Comparison of ENCODE assay signal across 15 mouse cellular contexts in genomic region chr19:42589246-42589645, GRCm38 (mm10). TPM values are rescaled to one million over a fixed set of nuclear protein-coding genes. Genes with fewer than 3 reads are reported as not detected.
DNase-seq lines count a peak whose midpoint lies in the region; ATAC-seq and TF ChIP-seq lines count a peak whose summit lies in the region.
"Had no signal": no experiment of that assay in that cellular context is flagged by ENCODE, and none has a peak within 500 bp of the region (broad histone marks: within the 10 kb centered on the region; RNA-seq: fewer than 3 reads in every experiment).

No protein-coding gene starts in this region.

- no peak for ATAC-seq in hindbrain, embryonic 14.5 days (ENCODE audit: low FRiP score)
- ATAC-seq in hindbrain, embryonic 12.5 days (ENCODE audit: low FRiP score): no peak
- ATAC-seq in liver, postnatal 0 days: no peak
- no peak for ATAC-seq in liver, embryonic 11.5 days (replicated peaks; ENCODE audit: low FRiP score)
- ATAC-seq: forebrain, embryonic 16.5 days; intestine, embryonic 16.5 days; midbrain, embryonic 16.5 days had no signal

- peaks cover 8% of the 10 kb centered on the region; the same call in 1 of the 2 replicates for H3K36me3 ChIP-seq in hindbrain, embryonic 14.5 days (replicated peaks; ENCODE audit: control insufficient read depth, insufficient read depth)
- peaks cover 14% of the 10 kb centered on the region; the same call in 1 of the 2 replicates for H3K36me3 ChIP-seq in hindbrain, embryonic 12.5 days
- H3K36me3 ChIP-seq in liver, postnatal 0 days (replicated peaks; ENCODE audit: insufficient read depth, low read length): peaks cover 51% of the 10 kb centered on the region
- H3K36me3 ChIP-seq in liver, embryonic 11.5 days (ENCODE audit: control insufficient read depth, insufficient read depth, low read length): peaks cover 4% of the 10 kb centered on the region; the same call in 1 of the 2 replicates

- no peaks in the 10 kb centered on the region for H3K27me3 ChIP-seq in hindbrain, embryonic 14.5 days (ENCODE audit: control insufficient read depth, insufficient read depth, low read length)
- no peaks in the 10 kb centered on the region for H3K27me3 ChIP-seq in hindbrain, embryonic 12.5 days
- H3K27me3 ChIP-seq in liver, postnatal 0 days (ENCODE audit: insufficient read depth, low read length): no peaks in the 10 kb centered on the region
- no peaks in the 10 kb centered on the region for H3K27me3 ChIP-seq in liver, embryonic 11.5 days (replicated peaks; ENCODE audit: control insufficient read depth, insufficient read depth, low read length)
- H3K27me3 ChIP-seq: limb, embryonic 13.5 days; neural tube, embryonic 13.5 days had no signal

- TF ChIP-seq POLR2A in brain, embryonic 14.5 days (IDR thresholded peaks at IDR 0.05; ENCODE audit: borderline replicate concordance, extremely low read depth, insufficient read depth, insufficient read length, poor library complexity, severe bottlenecking): no peak

- no peak overlapping the region for H3K9ac ChIP-seq in hindbrain, embryonic 14.5 days
- H3K9ac ChIP-seq in hindbrain, embryonic 12.5 days: no peak overlapping the region
- no peak overlapping the region for H3K9ac ChIP-seq in liver, postnatal 0 days (replicated peaks)
- H3K9ac ChIP-seq in liver, embryonic 11.5 days (ENCODE audit: low read depth, low read length): no peak overlapping the region
- H3K9ac ChIP-seq: limb, embryonic 13.5 days; neural tube, embryonic 13.5 days had no signal

- TF ChIP-seq CTCF in liver, postnatal 0 days (IDR thresholded peaks at IDR 0.05; ENCODE audit: low read depth): peak; percentile 40
- TF ChIP-seq CTCF in brain, embryonic 14.5 days (IDR thresholded peaks at IDR 0.05; ENCODE audit: borderline replicate concordance, extremely low read depth, insufficient read depth, insufficient read length): peak; percentile 1; the same call in 1 of the 2 replicates

- peak; percentile 77 for DNase-seq in hindbrain, embryonic 14.5 days (ENCODE audit: low spot score)
- no peak for DNase-seq in liver, postnatal 0 days
- no peak for DNase-seq in liver, embryonic 11.5 days (ENCODE audit: low spot score)
- DNase-seq in MN1 (ENCODE audit: low spot score): peak; percentile 14
- peak; percentile 70 for DNase-seq in brain, embryonic 14.5 days (ENCODE audit: low read depth)
- DNase-seq in ovary, postnatal 14 days (ENCODE audit: low spot score): no peak
- DNase-seq: adrenal gland, postnatal 14 days; cerebellum, adult 11-12 months; right cerebral cortex, adult 18-20 months had no signal

- no peak overlapping the region for H3K4me2 ChIP-seq in hindbrain, embryonic 14.5 days (replicated peaks)
- H3K4me2 ChIP-seq in hindbrain, embryonic 12.5 days (replicated peaks): no peak overlapping the region
- no peak overlapping the region for H3K4me2 ChIP-seq in liver, postnatal 0 days (ENCODE audit: low read depth, low read length)
- H3K4me2 ChIP-seq in liver, embryonic 11.5 days: no peak overlapping the region
- H3K4me2 ChIP-seq: limb, embryonic 13.5 days; neural tube, embryonic 13.5 days had no signal

- no peak for TF ChIP-seq EP300 in liver, postnatal 0 days (IDR thresholded peaks at IDR 0.05; ENCODE audit: low read depth)

- no peaks in the 10 kb centered on the region for H3K4me1 ChIP-seq in hindbrain, embryonic 14.5 days (replicated peaks; ENCODE audit: control insufficient read depth, insufficient read depth, low read length)
- no peaks in the 10 kb centered on the region for H3K4me1 ChIP-seq in hindbrain, embryonic 12.5 days
- H3K4me1 ChIP-seq in liver, postnatal 0 days (ENCODE audit: insufficient read depth): no peaks in the 10 kb centered on the region
- H3K4me1 ChIP-seq in liver, embryonic 11.5 days (replicated peaks; ENCODE audit: control insufficient read depth, insufficient read depth, low read length): 0 out of 2 replicates have a peak, but pooled peaks cover 5% of the 10 kb centered on the region
- H3K4me1 ChIP-seq: limb, embryonic 13.5 days had no signal

- WGBS in hindbrain, embryonic 14.5 days: 82% methylated on average over 1 of the region's 1 CpGs
- WGBS in hindbrain, embryonic 12.5 days: 79% methylated on average over 1 of the region's 1 CpGs
- 85% methylated on average over 1 of the region's 1 CpGs for WGBS in liver, postnatal 0 days (ENCODE audit: insufficient replicate concordance)
- WGBS in liver, embryonic 11.5 days: 88% methylated on average over 1 of the region's 1 CpGs

- H3K27ac ChIP-seq in hindbrain, embryonic 14.5 days: no peak overlapping the region
- no peak overlapping the region for H3K27ac ChIP-seq in hindbrain, embryonic 12.5 days
- no peak overlapping the region for H3K27ac ChIP-seq in liver, postnatal 0 days (ENCODE audit: low read depth)
- H3K27ac ChIP-seq in liver, embryonic 11.5 days (ENCODE audit: low read depth, low read length): no peak overlapping the region
- H3K27ac ChIP-seq: limb, embryonic 13.5 days; neural tube, embryonic 13.5 days had no signal

- H3K9me3 ChIP-seq in hindbrain, embryonic 14.5 days (ENCODE audit: control insufficient read depth, low read length): no peaks in the 10 kb centered on the region
- H3K9me3 ChIP-seq in hindbrain, embryonic 12.5 days (replicated peaks): no peaks in the 10 kb centered on the region
- H3K9me3 ChIP-seq in liver, postnatal 0 days (ENCODE audit: low read length): no peaks in the 10 kb centered on the region
- no peaks in the 10 kb centered on the region for H3K9me3 ChIP-seq in liver, embryonic 11.5 days (ENCODE audit: control insufficient read depth, low read length)
- H3K9me3 ChIP-seq: limb, embryonic 13.5 days; neural tube, embryonic 13.5 days had no signal

- no peak overlapping the region for H3K4me3 ChIP-seq in hindbrain, embryonic 14.5 days (replicated peaks; ENCODE audit: low read length)
- no peak overlapping the region for H3K4me3 ChIP-seq in hindbrain, embryonic 12.5 days
- H3K4me3 ChIP-seq in liver, postnatal 0 days (ENCODE audit: low read depth, low read length): no peak overlapping the region
- H3K4me3 ChIP-seq in liver, embryonic 11.5 days (ENCODE audit: low read depth, low read length): no peak overlapping the region
- H3K4me3 ChIP-seq: limb, embryonic 13.5 days; neural tube, embryonic 13.5 days had no signal

RNA-seq across cellular contexts. Expression of gene Loxl4, which starts 23.4 kb away (rescaled TPM):
- 0.13 and 0.27 TPM in 2 replicates for polyA plus RNA-seq in hindbrain, embryonic 14.5 days (2014; fragmentation: Nextera tagmentation; extraction: Ambion mirVana)
- 0.19 and 0.51 TPM in 2 replicates for polyA plus RNA-seq in hindbrain, embryonic 12.5 days (2016; fragmentation: Nextera tagmentation; extraction: Ambion mirVana)
- polyA plus RNA-seq in liver, postnatal 0 days (2015; fragmentation: Nextera tagmentation; extraction: Ambion mirVana): 0.05 and 0.13 TPM in 2 replicates
- polyA plus RNA-seq in liver, embryonic 11.5 days (2014; fragmentation: Nextera tagmentation; extraction: Ambion mirVana): 0.16 and 0.18 TPM in 2 replicates
- 0.20 and 0.63 TPM in 2 replicates for polyA plus RNA-seq in brain, embryonic 14.5 days (2012; rRNA removed)

Comparison
In these comparisons a context has a peak if more than half of its experiments do, and no peak if none do; other contexts are left out.
1. DNase-seq: peak in hindbrain, embryonic 14.5 days (single experiment), MN1 (single experiment) and brain, embryonic 14.5 days (single experiment); none in liver, postnatal 0 days (single experiment), liver, embryonic 11.5 days (single experiment) and ovary, postnatal 14 days (single experiment).